Mouse (Mus musculus): ENCODE data around the gene Trrap.

- TF ChIP-seq CTCF (IDR thresholded peaks at IDR 0.05): no peak
- no peak for TF ChIP-seq EP300 (IDR thresholded peaks at IDR 0.05)
Measured at GRCm38 (mm10) chr5:144831840-144832469, 64.4 kb downstream of the Trrap start.
